Mouse (Mus musculus) lung, postnatal 25 days (tissue): ENCODE measurements at regions not wholly inside any gene's neighbourhood (a gene's known extent, or its start where the extent isn't known, plus 50 kb on each side); places are given as distances from the start of the nearest gene placed in this dataset.

Experiments
- DNase-seq: peaks from one replicate; pipeline ENCODE4 v3.0.0; 2022; ENCODE audit warnings: low spot score

DNA sequence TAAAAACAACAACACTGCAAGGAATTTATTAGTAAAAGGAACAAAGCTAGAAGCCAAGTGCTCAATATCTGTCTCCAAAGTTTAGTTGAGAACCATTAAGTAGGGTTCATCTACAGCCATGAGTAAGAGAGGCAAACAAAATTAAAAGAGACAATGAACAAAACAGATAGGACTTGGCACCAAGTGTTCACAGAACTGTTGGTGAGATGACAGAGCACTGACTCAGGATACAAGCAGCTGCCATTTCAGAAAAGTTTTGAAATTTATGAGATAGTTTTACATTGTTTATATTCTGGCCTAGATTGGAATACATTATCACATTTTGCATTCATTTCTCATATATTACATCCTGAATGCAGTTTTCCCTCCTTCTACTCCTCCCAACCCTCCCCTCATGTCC lies 60.4 kb upstream of the Mbnl1 start:
- DNase-seq = no peak

DNA sequence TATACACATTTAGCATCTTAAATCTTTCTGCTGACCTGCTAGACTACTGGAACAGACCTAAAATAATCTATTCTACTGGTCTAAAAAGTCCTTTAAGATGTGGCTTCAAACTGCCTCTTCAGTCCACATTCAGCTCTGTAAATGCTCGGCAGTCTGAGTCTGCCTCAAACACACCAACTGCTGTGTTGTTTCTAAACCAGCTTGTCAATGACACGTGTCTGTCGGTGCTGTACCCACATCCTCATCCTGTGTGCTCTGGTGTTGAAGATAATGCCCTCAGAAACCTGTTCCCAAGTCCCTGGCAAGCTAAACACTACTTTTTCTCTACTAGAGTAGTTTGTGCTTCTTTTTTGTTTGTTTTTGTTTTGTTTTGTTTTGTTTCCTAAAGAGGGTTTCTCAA lies 58.9 kb upstream of the Mbnl1 start:
- DNase-seq = no peak

DNA sequence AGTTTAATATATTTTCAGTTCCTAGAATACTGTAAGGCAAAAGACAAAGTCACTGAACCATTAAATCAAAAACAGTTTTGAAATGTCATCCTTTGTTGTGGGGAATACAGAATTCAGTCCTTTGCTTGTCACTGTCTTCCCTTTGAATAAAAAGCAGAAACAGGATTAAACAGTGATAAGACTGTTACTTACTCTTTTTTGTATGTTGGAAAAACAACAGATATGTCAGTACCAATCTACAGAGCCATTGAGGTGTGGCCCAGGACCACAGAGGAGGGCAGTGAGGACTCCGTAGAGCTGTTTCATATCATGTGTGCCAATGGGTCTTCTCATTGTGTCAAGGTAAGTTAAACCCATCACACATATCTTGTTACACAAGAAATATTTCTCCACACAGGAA lies 55.6 kb upstream of the Mbnl1 start:
- no peak for DNase-seq

DNA sequence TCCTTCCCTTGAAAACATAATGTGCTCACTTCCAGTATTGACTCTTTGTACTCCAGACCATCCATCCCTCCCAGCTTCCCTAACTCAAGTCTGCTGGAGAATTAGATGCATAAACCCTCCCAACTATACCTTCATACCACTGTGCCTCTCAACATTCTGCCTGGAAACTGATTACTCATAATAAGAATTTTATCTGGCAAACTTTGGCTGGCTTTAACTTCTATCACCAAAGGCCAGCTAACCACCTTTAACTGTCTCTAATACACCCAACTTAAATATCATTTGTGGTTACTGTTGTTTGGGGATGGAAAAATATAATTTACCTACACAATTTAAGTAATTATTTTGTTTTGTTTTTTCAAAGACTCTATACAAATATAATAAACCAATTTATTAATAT lies 54.0 kb upstream of the Mbnl1 start:
- DNase-seq = no peak

DNA sequence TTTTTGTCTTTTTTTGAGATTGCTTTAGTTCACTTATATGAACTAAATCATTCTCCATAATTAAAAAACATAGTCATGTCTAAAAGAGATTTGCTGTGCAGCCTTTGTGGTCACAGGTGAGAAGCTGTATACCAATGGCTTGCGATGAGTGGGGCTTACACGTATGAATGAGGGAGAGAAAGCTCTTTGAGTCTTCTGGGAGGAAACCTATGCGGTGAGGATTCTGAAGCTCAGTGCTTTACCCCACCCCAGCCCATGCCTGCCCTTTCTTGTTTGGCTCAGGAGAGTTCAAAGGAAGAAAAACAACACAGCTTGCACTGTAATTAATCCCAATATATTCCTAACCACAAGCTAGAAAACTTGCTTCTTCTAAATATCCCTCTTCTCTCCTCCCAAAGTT lies 53.4 kb upstream of the Mbnl1 start:
- DNase-seq = no peak
